Mouse (Mus musculus) MEL (cell line): ENCODE results near the gene Gm37240. TPM values are rescaled to one million over a fixed set of nuclear protein-coding genes. Genes with fewer than 3 reads are reported as not detected.

Experiments used
- DNase-seq: peaks from one replicate; pipeline ENCODE4 v3.0.0; 2011; ENCODE audit warnings: low read depth, low spot score
- H3K27ac ChIP-seq: 2 replicates; pipeline ENCODE4 v1.5.1; 2012; ENCODE audit warnings: low read depth, mild to moderate bottlenecking, control low read depth, low read length, moderate library complexity; ENCODE audit not compliant: control insufficient read depth
- H3K27me3 ChIP-seq, 2 experiments: fragments of 150-350 bp in 1 of 2; sonication (generic) in 1 of 2; 2 replicates each; pipeline ENCODE4 v1.6.1; 2012; ENCODE audit warnings: low read length in 2 of 2, mild to moderate bottlenecking in 2 of 2, improper control_type of control experiment in 1 of 2, moderate library complexity in 1 of 2; ENCODE audit not compliant: insufficient read depth in 2 of 2, control insufficient read depth in 1 of 2
- H3K36me3 ChIP-seq, 2 experiments: 2 replicates each; pipeline ENCODE4 v1.6.1; 2012 to 2014; ENCODE audit warnings: low read length in 2 of 2, improper control_type of control experiment in 1 of 2, inconsistent platforms in 1 of 2, mild to moderate bottlenecking in 1 of 2; ENCODE audit not compliant: insufficient read depth in 2 of 2, control insufficient read depth in 1 of 2
- H3K4me1 ChIP-seq, 2 experiments: fragments of 150-350 bp in 1 of 2; sonication (generic) in 1 of 2; 2 replicates each; pipeline ENCODE4 v1.6.1; 2012; ENCODE audit warnings: low read length in 2 of 2, improper control_type of control experiment in 1 of 2, mild to moderate bottlenecking in 1 of 2; ENCODE audit not compliant: insufficient read depth in 2 of 2, control insufficient read depth in 1 of 2
- H3K4me3 ChIP-seq, 2 experiments: fragments of 150-350 bp in 1 of 2; sonication (generic) in 1 of 2; 2 replicates each; pipeline ENCODE4 v1.5.1; 2012; ENCODE audit warnings: low read depth in 2 of 2, low read length in 2 of 2, mild to moderate bottlenecking in 2 of 2, moderate library complexity in 2 of 2, control low read depth in 1 of 2, improper control_type of control experiment in 1 of 2; ENCODE audit not compliant: control insufficient read depth in 1 of 2, insufficient read depth in 1 of 2
- H3K79me2 ChIP-seq: 2 replicates; pipeline ENCODE4 v1.6.1; 2012; ENCODE audit warnings: mild to moderate bottlenecking, low read length, moderate library complexity; ENCODE audit not compliant: control insufficient read depth, poor library complexity, insufficient read depth
- H3K9ac ChIP-seq: 2 replicates; pipeline ENCODE4 v1.6.1; 2012; ENCODE audit warnings: low read depth, mild to moderate bottlenecking, control low read depth, low read length, moderate library complexity; ENCODE audit not compliant: control insufficient read depth, poor library complexity, severe bottlenecking
- H3K9me3 ChIP-seq: fragments of 150-350 bp; sonication (generic); replicated peaks from 2 replicates; pipeline ENCODE4 v1.6.1; 2012; ENCODE audit warnings: mild to moderate bottlenecking, low read length, improper control_type of control experiment, moderate library complexity; ENCODE audit not compliant: insufficient read depth
- BHLHE40 ChIP-seq: IDR thresholded peaks from 2 replicates; pipeline ENCODE4 v1.6.1; 2012; ENCODE audit warnings: low read depth, mild to moderate bottlenecking, inconsistent platforms, low read length, improper control_type of control experiment, borderline replicate concordance
- CHD1 ChIP-seq: IDR thresholded peaks from 2 replicates; pipeline ENCODE4 v1.6.1; 2012; ENCODE audit warnings: low read depth, mild to moderate bottlenecking, inconsistent platforms, low read length, improper control_type of control experiment
- CHD2 ChIP-seq: IDR thresholded peaks from 2 replicates; pipeline ENCODE4 v1.6.1; 2011; ENCODE audit warnings: low read length, improper control_type of control experiment
- CTCF ChIP-seq, 3 experiments: IDR thresholded peaks in 2 of 3; conservative IDR thresholded peaks in 1 of 3; 2 replicates each; pipeline ENCODE4 v1.5.1; 2011 to 2012; ENCODE audit warnings: low read length in 3 of 3, low read depth in 2 of 3, mild to moderate bottlenecking in 2 of 3, improper control_type of control experiment in 1 of 3, inconsistent platforms in 1 of 3, mixed read lengths in 1 of 3, moderate library complexity in 1 of 3; ENCODE audit not compliant: control insufficient read depth in 1 of 3, insufficient read depth in 1 of 3, poor library complexity in 1 of 3, severe bottlenecking in 1 of 3
- E2F4 ChIP-seq: IDR thresholded peaks from 2 replicates; pipeline ENCODE4 v1.6.1; 2011; ENCODE audit warnings: low read depth, low read length, improper control_type of control experiment, borderline replicate concordance
- EP300 ChIP-seq, 2 experiments: IDR thresholded peaks; 2 replicates each; pipeline ENCODE4 v1.6.1; 2011; ENCODE audit warnings: improper control_type of control experiment in 2 of 2, low read length in 2 of 2, low read depth in 1 of 2, mild to moderate bottlenecking in 1 of 2
- GABPA ChIP-seq: IDR thresholded peaks from 2 replicates; pipeline ENCODE4 v1.6.1; 2012; ENCODE audit warnings: low read depth, mild to moderate bottlenecking, inconsistent platforms, low read length, improper control_type of control experiment, moderate library complexity
- GATA1 ChIP-seq: IDR thresholded peaks from 2 replicates; pipeline ENCODE4 v1.6.1; 2011; ENCODE audit warnings: low read depth, low read length, improper control_type of control experiment
- JUND ChIP-seq: IDR thresholded peaks from 2 replicates; pipeline ENCODE4 v1.6.1; 2011; ENCODE audit warnings: low read depth, mild to moderate bottlenecking, improper control_type of control experiment, low read length
- MAFK ChIP-seq: IDR thresholded peaks from 2 replicates; pipeline ENCODE4 v1.6.1; 2011; ENCODE audit warnings: low read depth, mild to moderate bottlenecking, low read length, improper control_type of control experiment, borderline replicate concordance
- MAZ ChIP-seq: IDR thresholded peaks from 2 replicates; pipeline ENCODE4 v1.6.1; 2012; ENCODE audit warnings: low read depth, mild to moderate bottlenecking, inconsistent platforms, low read length, improper control_type of control experiment
- MYB ChIP-seq: IDR thresholded peaks from 2 replicates; pipeline ENCODE4 v1.6.1; 2011; ENCODE audit warnings: mild to moderate bottlenecking, low read depth, low read length, improper control_type of control experiment
- MYC ChIP-seq: IDR thresholded peaks from 2 replicates; pipeline ENCODE4 v1.6.1; 2011; ENCODE audit warnings: low read depth, mild to moderate bottlenecking, low read length, improper control_type of control experiment, moderate library complexity
- NELFE ChIP-seq: IDR thresholded peaks from 2 replicates; pipeline ENCODE4 v1.6.1; 2011; ENCODE audit warnings: low read depth, low read length, improper control_type of control experiment
- POLR2A ChIP-seq, 2 experiments: IDR thresholded peaks; 2 replicates each; pipeline ENCODE4 v1.6.1; 2011 to 2012; ENCODE audit warnings: low read length in 2 of 2, mild to moderate bottlenecking in 2 of 2, control low read depth in 1 of 2, improper control_type of control experiment in 1 of 2, low read depth in 1 of 2, moderate library complexity in 1 of 2; ENCODE audit not compliant: control insufficient read depth in 1 of 2, insufficient read depth in 1 of 2, poor library complexity in 1 of 2
- POLR2AphosphoS2 ChIP-seq: IDR thresholded peaks from 2 replicates; pipeline ENCODE4 v1.6.1; 2011; ENCODE audit warnings: low read length, improper control_type of control experiment
- RAD21 ChIP-seq: IDR thresholded peaks from 2 replicates; pipeline ENCODE4 v1.6.1; 2011; ENCODE audit warnings: mild to moderate bottlenecking, low read depth, low read length, improper control_type of control experiment
- RCOR1 ChIP-seq: IDR thresholded peaks from 2 replicates; pipeline ENCODE4 v1.6.1; 2012; ENCODE audit warnings: low read depth, mild to moderate bottlenecking, inconsistent platforms, low read length, improper control_type of control experiment
- SIN3A ChIP-seq: IDR thresholded peaks from 2 replicates; pipeline ENCODE4 v1.6.1; 2012; ENCODE audit warnings: low read length, improper control_type of control experiment, inconsistent platforms
- SMC3 ChIP-seq: IDR thresholded peaks from 2 replicates; pipeline ENCODE4 v1.6.1; 2011; ENCODE audit warnings: low read depth, low read length, improper control_type of control experiment
- TAL1 ChIP-seq: IDR thresholded peaks from 2 replicates; pipeline ENCODE4 v1.6.1; 2012; ENCODE audit warnings: mild to moderate bottlenecking, inconsistent platforms, low read length, moderate library complexity, mixed read lengths
- TBP ChIP-seq: IDR thresholded peaks from 2 replicates; pipeline ENCODE4 v1.8.0; 2011; ENCODE audit warnings: low read depth, low read length, improper control_type of control experiment
- ZC3H11A ChIP-seq: IDR thresholded peaks from 2 replicates; pipeline ENCODE4 v1.6.1; 2012; ENCODE audit warnings: low read depth, mild to moderate bottlenecking, inconsistent platforms, low read length, improper control_type of control experiment
- ZKSCAN1 ChIP-seq: IDR thresholded peaks from 2 replicates; pipeline ENCODE4 v1.6.1; 2012; ENCODE audit warnings: low read depth, mild to moderate bottlenecking, inconsistent platforms, low read length, improper control_type of control experiment, moderate library complexity
- ZNF384 ChIP-seq: IDR thresholded peaks from 2 replicates; pipeline ENCODE4 v1.6.1; 2012; ENCODE audit warnings: low read depth, mild to moderate bottlenecking, inconsistent platforms, low read length, improper control_type of control experiment
- polyA plus RNA-seq, 2 experiments: library from polyadenylated mRNA; stranded (reverse) in 1 of 2; unstranded in 1 of 2; fragments of >175 nt in 1 of 2; fragments of >200 nt in 1 of 2; gene quantifications; 2 replicates each; pipeline versions ENCODE4 v1.2.1 to v1.2.4; 2012; ENCODE audit warnings: low replicate concordance in 2 of 2, low read depth in 1 of 2; ENCODE audit not compliant: insufficient read length in 2 of 2, insufficient read depth in 1 of 2, missing spikeins in 1 of 2
- total RNA-seq: library from RNA; depleted of rRNA; stranded (reverse); fragments of 300-350 nt; gene quantifications from 2 replicates; pipeline ENCODE4 v1.2.3, GENCODE M21; 2012

Gene Gm37240
- total and polyA plus RNA-seq, 3 experiments = 0.04 TPM; not detected in 2

DNA sequence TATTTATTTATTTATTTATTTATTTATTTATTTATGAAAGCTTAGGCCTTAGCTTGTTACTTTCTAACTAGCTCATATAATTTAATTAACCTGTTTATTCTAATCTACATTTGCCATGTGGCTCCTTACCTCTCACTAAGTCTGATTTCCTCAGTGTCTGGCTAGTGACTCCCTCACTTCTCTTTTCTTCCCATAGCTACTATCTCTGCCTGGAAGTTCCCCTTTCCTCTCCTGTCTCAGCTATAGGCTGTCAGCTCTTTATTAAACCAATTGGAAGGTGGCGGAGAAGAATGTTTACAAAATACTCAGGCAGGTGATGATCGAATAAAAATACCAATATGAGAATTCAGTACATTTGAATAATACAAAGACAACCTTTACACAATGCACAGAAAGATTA lies 1044.5 kb downstream of the Gm37240 start:
- H3K27me3 ChIP-seq = no peaks in the 10 kb centered on the region
- no peaks in the 10 kb centered on the region for H3K9me3 ChIP-seq
- peaks cover 1 to 12% of the 10 kb centered on the region in 2 experiments; a peak in 3 of 4 replicates for H3K4me1 ChIP-seq
- no peak for TF ChIP-seq SMC3
- TF ChIP-seq GATA1 = peak; percentile 21; the same call in 1 of the 2 replicates
- TF ChIP-seq ZNF384 = peak; percentile 52; the same call in 1 of the 2 replicates
- TF ChIP-seq TAL1 = peak; percentile 26; the same call in 1 of the 2 replicates
- no peak for TF ChIP-seq EP300 (IDR thresholded peaks at IDR 0.05; ENCODE audit: low read depth in 1 of 2, low read length in 2 of 2)
- peak; percentile 76 for TF ChIP-seq RCOR1
- H3K79me2 ChIP-seq = peaks cover 18% of the 10 kb centered on the region
- H3K4me3 ChIP-seq = no peak overlapping the region
- H3K36me3 ChIP-seq = peaks cover 0 to 11% of the 10 kb centered on the region in 2 experiments; a peak in 2 of 4 replicates
- H3K27ac ChIP-seq = no peak overlapping the region
- peak; percentile 70 for DNase-seq
- H3K9ac ChIP-seq = no peak overlapping the region

DNA sequence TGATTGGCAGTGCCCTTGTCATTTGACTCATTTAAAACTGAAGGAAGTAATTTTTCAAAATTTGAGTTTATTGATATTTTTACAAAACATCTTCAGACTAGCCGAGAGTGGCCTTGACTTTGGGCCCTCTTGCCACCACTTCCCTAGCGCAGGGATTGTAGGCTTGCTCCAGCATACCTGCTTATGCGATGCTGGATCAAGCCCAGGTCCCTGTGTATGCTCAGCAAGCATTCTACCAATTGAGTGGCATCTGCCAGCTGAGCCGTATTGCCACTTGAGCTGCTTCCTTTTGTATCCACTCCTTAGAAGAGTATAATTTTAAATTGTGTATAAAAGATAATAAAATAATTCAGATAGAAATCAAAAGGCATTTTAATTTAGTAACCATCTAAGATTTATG lies 1046.0 kb downstream of the Gm37240 start:
- Histone ChIP-seq H3K27me3 (no peaks in the 10 kb centered on the region), H3K9ac (no peak overlapping the region), H3K4me1 (peaks cover 4 to 5% of the 10 kb centered on the region in 2 experiments; a peak in 2 of 4 replicates), H3K79me2 (peaks cover 18% of the 10 kb centered on the region; the same call in 1 of the 2 replicates), H3K36me3 (peaks cover 3 to 8% of the 10 kb centered on the region in 2 experiments), H3K9me3 (no peaks in the 10 kb centered on the region), H3K27ac (no peak overlapping the region), H3K4me3 (no peak overlapping the region)
- no peak for DNase-seq
- no peak for TF ChIP-seq E2F4
- TF ChIP-seq ZKSCAN1 = no peak
- no peak for TF ChIP-seq SMC3
- no peak for TF ChIP-seq TAL1
- TF ChIP-seq RAD21 = no peak

GRCm38 (mm10) chr3:84839499-84839898 lies 1047.8 kb downstream of the Gm37240 start:
- no peak for TF ChIP-seq MAZ
- no peak for TF ChIP-seq E2F4
- TF ChIP-seq TBP = no peak
- TF ChIP-seq JUND = no peak
- TF ChIP-seq BHLHE40 = no peak
- no peak for TF ChIP-seq POLR2AphosphoS2
- TF ChIP-seq GATA1 = no peak
- TF ChIP-seq SIN3A = no peak
- no peak for TF ChIP-seq CHD2
- no peak for TF ChIP-seq MAFK
- TF ChIP-seq TAL1 = no peak
- TF ChIP-seq MYC = no peak
- TF ChIP-seq CHD1 = no peak
- no peak for TF ChIP-seq CTCF (IDR thresholded peaks at IDR 0.05 in 2 of 3, conservative IDR thresholded peaks at IDR 0.05 in 1 of 3; ENCODE audit: control insufficient read depth in 1 of 3, insufficient read depth in 1 of 3, low read depth in 2 of 3, low read length in 3 of 3, poor library complexity in 1 of 3, severe bottlenecking in 1 of 3)
- no peak for TF ChIP-seq GABPA
- TF ChIP-seq POLR2A (IDR thresholded peaks at IDR 0.05; ENCODE audit: control insufficient read depth in 1 of 2, insufficient read depth in 1 of 2, low read depth in 1 of 2, low read length in 2 of 2, poor library complexity in 1 of 2) = no peak
- TF ChIP-seq ZC3H11A = no peak
- TF ChIP-seq NELFE = no peak
- TF ChIP-seq MYB = no peak
- TF ChIP-seq, all 39 proteins: peak for 0
- no peak for DNase-seq
- Histone ChIP-seq H3K9me3 (no peaks in the 10 kb centered on the region), H3K9ac (no peak overlapping the region), H3K27me3 (no peaks in the 10 kb centered on the region), H3K27ac (no peak overlapping the region), H3K79me2 (peaks cover 18% of the 10 kb centered on the region; the same call in 1 of the 2 replicates), H3K4me3 (no peak overlapping the region), H3K36me3 (peaks cover 3 to 15% of the 10 kb centered on the region in 2 experiments), H3K4me1 (peaks cover 2 to 4% of the 10 kb centered on the region in 2 experiments; a peak in 3 of 4 replicates)
